9 mouse cellular contexts compared by ENCODE assay signal in genomic region chr4:138724354-138725126, GRCm38 (mm10). TPM values are rescaled to one million over a fixed set of nuclear protein-coding genes. Genes with fewer than 3 reads are reported as not detected.
A peak's percentile ranks its signal among the peaks of the same experiment; 100 is the strongest.
DNase-seq lines count a peak whose midpoint lies in the region; ATAC-seq lines count a peak whose summit lies in the region.
"Had no signal": no experiment of that assay in that cellular context is flagged by ENCODE, and none has a peak within 500 bp of the region (broad histone marks: within the 10 kb centered on the region; RNA-seq: fewer than 3 reads in every experiment).

TSS of gene Pla2g2c (plus strand) at chr4:138724792.

- H3K9me3 ChIP-seq in hindbrain, embryonic 11.5 days (ENCODE audit: control insufficient read depth, low read length), result no peaks in the 10 kb centered on the region
- H3K9me3 ChIP-seq in midbrain, embryonic 11.5 days (ENCODE audit: control insufficient read depth, low read length), result no peaks in the 10 kb centered on the region
- H3K9me3 ChIP-seq: liver, embryonic 15.5 days had no signal

- ATAC-seq in common myeloid progenitor, adult 5-6 weeks (replicated peaks; ENCODE audit: low read depth, poor library complexity, severe bottlenecking), result peak; percentile 76
- ATAC-seq in hindbrain, embryonic 11.5 days (ENCODE audit: low FRiP score), result no peak
- no peak for ATAC-seq in midbrain, embryonic 11.5 days (ENCODE audit: low FRiP score)
- no peak for ATAC-seq in activated CD4-positive, CD25-positive, alpha-beta regulatory T cell, adult 4 months

- DNase-seq in layer of hippocampus, adult 11-12 months (ENCODE audit: low spot score), result peak; percentile 58
- no peak for DNase-seq in layer of hippocampus, postnatal 10 days (ENCODE audit: low spot score in 2 of 2)
- no peak for DNase-seq in hindbrain, embryonic 11.5 days (ENCODE audit: low spot score)
- no peak for DNase-seq in midbrain, embryonic 11.5 days (ENCODE audit: low spot score, missing footprints)
- no peak for DNase-seq in MN1 (ENCODE audit: low spot score)
- no peak for DNase-seq in cerebellum, adult 9-11 months

- peak within 1 kb of the TSS; percentile 54 for H3K4me2 ChIP-seq in hindbrain, embryonic 11.5 days (replicated peaks; ENCODE audit: low read depth, low read length)
- peak within 1 kb of the TSS; percentile 47 for H3K4me2 ChIP-seq in midbrain, embryonic 11.5 days
- H3K4me2 ChIP-seq: liver, embryonic 15.5 days had no signal

- peak within 1 kb of the TSS; percentile 54 for H3K9ac ChIP-seq in hindbrain, embryonic 11.5 days (ENCODE audit: low read depth, low read length)
- H3K9ac ChIP-seq in midbrain, embryonic 11.5 days (ENCODE audit: low read length), result peak within 1 kb of the TSS; percentile 52
- H3K9ac ChIP-seq: liver, embryonic 15.5 days had no signal

- H3K27ac ChIP-seq in hindbrain, embryonic 11.5 days (ENCODE audit: low read depth, low read length), result 0 out of 2 replicates have a peak within 1 kb of the TSS, but pooled peaks have one; percentile 4
- H3K27ac ChIP-seq in midbrain, embryonic 11.5 days (ENCODE audit: low read depth, low read length), result no peak within 1 kb of the TSS
- H3K27ac ChIP-seq: liver, embryonic 15.5 days had no signal

- no peaks in the 10 kb centered on the region for H3K36me3 ChIP-seq in hindbrain, embryonic 11.5 days (ENCODE audit: control insufficient read depth, insufficient read depth, low read length)
- no peaks in the 10 kb centered on the region for H3K36me3 ChIP-seq in midbrain, embryonic 11.5 days (ENCODE audit: control insufficient read depth, insufficient read depth, low read length)
- H3K36me3 ChIP-seq: liver, embryonic 15.5 days had no signal

- 0 out of 2 replicates have a peak, but pooled peaks cover 5% of the 10 kb centered on the region for H3K4me1 ChIP-seq in hindbrain, embryonic 11.5 days (replicated peaks; ENCODE audit: control insufficient read depth, insufficient read depth, low read length)
- H3K4me1 ChIP-seq in midbrain, embryonic 11.5 days (ENCODE audit: control insufficient read depth, insufficient read depth, low read length), result peaks cover 7% of the 10 kb centered on the region
- H3K4me1 ChIP-seq: liver, embryonic 15.5 days had no signal

- 50% methylated on average over 18 of the region's 18 CpGs for WGBS in hindbrain, embryonic 11.5 days
- WGBS in midbrain, embryonic 11.5 days, result 53% methylated on average over 18 of the region's 18 CpGs

- H3K27me3 ChIP-seq in hindbrain, embryonic 11.5 days (ENCODE audit: control insufficient read depth, insufficient read depth, low read length), result no peaks in the 10 kb centered on the region
- H3K27me3 ChIP-seq in midbrain, embryonic 11.5 days (ENCODE audit: control insufficient read depth, insufficient read depth, low read length), result no peaks in the 10 kb centered on the region

- peak within 1 kb of the TSS; percentile 16; the same call in 1 of the 2 replicates for H3K4me3 ChIP-seq in hindbrain, embryonic 11.5 days (ENCODE audit: low read depth, low read length)
- H3K4me3 ChIP-seq in midbrain, embryonic 11.5 days (ENCODE audit: low read depth, low read length), result peak within 1 kb of the TSS; percentile 24; the same call in 1 of the 2 replicates
- H3K4me3 ChIP-seq: liver, embryonic 15.5 days had no signal

RNA-seq across cellular contexts. Expression of gene Pla2g2c, which starts in this region (rescaled TPM):
- total RNA-seq in layer of hippocampus, postnatal 10 days (2021), result not detected
- total RNA-seq in common myeloid progenitor, adult 5-6 weeks (2017), result not detected in 2 replicates
- polyA plus RNA-seq in hindbrain, embryonic 11.5 days (2014; fragmentation: Nextera tagmentation; extraction: Ambion mirVana), result 0.48 and 0.68 TPM in 2 replicates
- polyA plus RNA-seq in midbrain, embryonic 11.5 days (2014; fragmentation: Nextera tagmentation; extraction: Ambion mirVana), result 0.81 and 0.96 TPM in 2 replicates
- not detected for polyA plus RNA-seq in activated CD4-positive, CD25-positive, alpha-beta regulatory T cell, adult 4 months (2017; shearing (Covaris generic))
- polyA plus RNA-seq: liver, embryonic 15.5 days had no signal

Comparison
In these comparisons a context has a peak if more than half of its experiments do, and no peak if none do; other contexts are left out.
1. Peak in ATAC-seq in common myeloid progenitor, adult 5-6 weeks; RNA of the gene not detected or under 1 TPM.